Mouse (Mus musculus): ENCODE measurements around the gene Cpxm2.

The Cpxm2 gene

GRCm38 (mm10) chr7:132026671-132027070, 127.9 kb downstream of the Cpxm2 start:
- DNase-seq (ENCODE audit: low spot score in 2 of 2): no peak

GRCm38 (mm10) chr7:132025591-132025990, 128.9 kb downstream of the Cpxm2 start:
- DNase-seq (ENCODE audit: low spot score in 2 of 2): no peak

GRCm38 (mm10) chr7:132015933-132016332, 138.6 kb downstream of the Cpxm2 start:
- no peak for DNase-seq (ENCODE audit: low spot score in 2 of 2)

- no peak for DNase-seq (ENCODE audit: low spot score in 2 of 2)
Measured at GRCm38 (mm10) chr7:132015193-132015592, 139.3 kb downstream of the Cpxm2 start.

- DNase-seq (ENCODE audit: low spot score in 2 of 2): no peak
Measured at GRCm38 (mm10) chr7:132013970-132014369, 140.6 kb downstream of the Cpxm2 start.

- no peak for DNase-seq (ENCODE audit: low spot score in 2 of 2)
Measured at GRCm38 (mm10) chr7:132012969-132013679, 141.4 kb downstream of the Cpxm2 start.

- DNase-seq (ENCODE audit: low spot score in 2 of 2): no peak
Measured at GRCm38 (mm10) chr7:132009002-132009401, 145.5 kb downstream of the Cpxm2 start.

GRCm38 (mm10) chr7:132005996-132006696, 148.4 kb downstream of the Cpxm2 start:
- DNase-seq (ENCODE audit: low spot score in 2 of 2): no peak

- no peak for DNase-seq (ENCODE audit: low spot score in 2 of 2)
Measured at GRCm38 (mm10) chr7:131992873-131993272, 161.7 kb downstream of the Cpxm2 start.

GRCm38 (mm10) chr7:131992226-131992625, 162.3 kb downstream of the Cpxm2 start:
- no peak for DNase-seq (ENCODE audit: low spot score in 2 of 2)

- DNase-seq (ENCODE audit: low spot score in 2 of 2): no peak
Measured at GRCm38 (mm10) chr7:131989056-131989455, 165.5 kb downstream of the Cpxm2 start.
